23 mouse cellular contexts compared by ENCODE assay signal in genomic region chr16:16879025-16879424, GRCm38 (mm10). TPM values are rescaled to one million over a fixed set of nuclear protein-coding genes. Genes with fewer than 3 reads are reported as not detected.
DNase-seq lines count a peak whose midpoint lies in the region; ATAC-seq and TF ChIP-seq lines count a peak whose summit lies in the region.
"Had no signal": no experiment of that assay in that cellular context is flagged by ENCODE, and none has a peak within 500 bp of the region (broad histone marks: within the 10 kb centered on the region; RNA-seq: fewer than 3 reads in every experiment).

No protein-coding gene starts in this region.

- no peaks in the 10 kb centered on the region for H3K27me3 ChIP-seq in embryonic facial prominence, embryonic 14.5 days (replicated peaks; ENCODE audit: control insufficient read depth, insufficient read depth, low read length)
- H3K27me3 ChIP-seq in embryonic facial prominence, embryonic 10.5 days (replicated peaks; ENCODE audit: low read depth, poor library complexity, severe bottlenecking): no peaks in the 10 kb centered on the region
- H3K27me3 ChIP-seq in limb, embryonic 13.5 days: no peaks in the 10 kb centered on the region
- H3K27me3 ChIP-seq in limb, embryonic 10.5 days (ENCODE audit: low read depth, poor library complexity, severe bottlenecking): no peaks in the 10 kb centered on the region
- no peaks in the 10 kb centered on the region for H3K27me3 ChIP-seq in limb, embryonic 14.5 days (ENCODE audit: control insufficient read depth, insufficient read depth, low read length)
- H3K27me3 ChIP-seq: CH12.LX, Patski had no signal

- peaks cover 91% of the 10 kb centered on the region for H3K36me3 ChIP-seq in embryonic facial prominence, embryonic 14.5 days (ENCODE audit: control insufficient read depth, insufficient read depth, low read length)
- peaks cover 94% of the 10 kb centered on the region for H3K36me3 ChIP-seq in embryonic facial prominence, embryonic 10.5 days (replicated peaks)
- H3K36me3 ChIP-seq in limb, embryonic 13.5 days: peaks cover 86% of the 10 kb centered on the region
- H3K36me3 ChIP-seq in limb, embryonic 10.5 days: peaks cover 90% of the 10 kb centered on the region
- H3K36me3 ChIP-seq in limb, embryonic 14.5 days (ENCODE audit: control insufficient read depth, insufficient read depth, low read length): peaks cover 90% of the 10 kb centered on the region

- H3K27ac ChIP-seq in embryonic facial prominence, embryonic 14.5 days (replicated peaks; ENCODE audit: low read depth, low read length): no peak overlapping the region
- H3K27ac ChIP-seq in embryonic facial prominence, embryonic 10.5 days (replicated peaks): no peak overlapping the region
- no peak overlapping the region for H3K27ac ChIP-seq in limb, embryonic 13.5 days
- H3K27ac ChIP-seq in limb, embryonic 10.5 days: no peak overlapping the region
- no peak overlapping the region for H3K27ac ChIP-seq in limb, embryonic 14.5 days (replicated peaks; ENCODE audit: low read depth, low read length)

- no peak overlapping the region for H3K9ac ChIP-seq in embryonic facial prominence, embryonic 14.5 days (ENCODE audit: low read depth, low read length)
- H3K9ac ChIP-seq in limb, embryonic 13.5 days: no peak overlapping the region
- no peak overlapping the region for H3K9ac ChIP-seq in limb, embryonic 14.5 days (ENCODE audit: low read depth, low read length, severe bottlenecking)

- no peak for TF ChIP-seq POLR2A in limb, embryonic 14.5 days (IDR thresholded peaks at IDR 0.05; ENCODE audit: borderline replicate concordance, extremely low read depth, insufficient read depth, insufficient read length)

- H3K4me3 ChIP-seq in embryonic facial prominence, embryonic 14.5 days (ENCODE audit: low read depth, low read length): no peak overlapping the region
- no peak overlapping the region for H3K4me3 ChIP-seq in embryonic facial prominence, embryonic 10.5 days
- no peak overlapping the region for H3K4me3 ChIP-seq in limb, embryonic 13.5 days
- H3K4me3 ChIP-seq in limb, embryonic 10.5 days: no peak overlapping the region
- no peak overlapping the region for H3K4me3 ChIP-seq in limb, embryonic 14.5 days (replicated peaks; ENCODE audit: low read length)

- no peak overlapping the region for H3K4me2 ChIP-seq in embryonic facial prominence, embryonic 14.5 days (ENCODE audit: low read depth, low read length)
- no peak overlapping the region for H3K4me2 ChIP-seq in limb, embryonic 13.5 days (replicated peaks)
- no peak overlapping the region for H3K4me2 ChIP-seq in limb, embryonic 14.5 days (replicated peaks; ENCODE audit: low read depth, low read length, severe bottlenecking)

- peaks cover 3% of the 10 kb centered on the region; the same call in 1 of the 2 replicates for H3K9me3 ChIP-seq in embryonic facial prominence, embryonic 14.5 days (ENCODE audit: control insufficient read depth, low read length)
- peaks cover 9% of the 10 kb centered on the region; the same call in 1 of the 2 replicates for H3K9me3 ChIP-seq in embryonic facial prominence, embryonic 10.5 days
- H3K9me3 ChIP-seq in limb, embryonic 13.5 days: peaks cover 4% of the 10 kb centered on the region; the same call in 1 of the 2 replicates
- no peaks in the 10 kb centered on the region for H3K9me3 ChIP-seq in limb, embryonic 10.5 days (replicated peaks)
- H3K9me3 ChIP-seq in limb, embryonic 14.5 days (ENCODE audit: control insufficient read depth, low read length): peaks cover 4% of the 10 kb centered on the region; the same call in 1 of the 2 replicates

- 88% methylated on average over 5 of the region's 5 CpGs for WGBS in embryonic facial prominence, embryonic 14.5 days
- WGBS in embryonic facial prominence, embryonic 10.5 days: 92% methylated on average over 5 of the region's 5 CpGs
- WGBS in limb, embryonic 13.5 days: 87% methylated on average over 5 of the region's 5 CpGs
- WGBS in limb, embryonic 10.5 days: 96% methylated on average over 5 of the region's 5 CpGs
- 86% methylated on average over 5 of the region's 5 CpGs for WGBS in limb, embryonic 14.5 days

- peak; percentile 8 for DNase-seq in embryonic facial prominence, embryonic 14.5 days (ENCODE audit: low spot score)
- no peak for DNase-seq in embryonic facial prominence, embryonic 10.5 days (ENCODE audit: low spot score)
- no peak for DNase-seq in limb, embryonic 10.5 days (ENCODE audit: low spot score)
- DNase-seq in limb, embryonic 14.5 days (ENCODE audit: low spot score): no peak
- no peak for DNase-seq in neural tube, embryonic 10.5 days (ENCODE audit: extremely low spot score, low spot score)
- DNase-seq: adrenal gland, adult 2 months; adrenal gland, adult 8-10 months; adrenal gland, postnatal 10 days; adrenal gland, postnatal 14 days; adrenal gland, postnatal 25 days; adrenal gland, postnatal 36 days; B cell, adult 2 months; cerebellum, adult 11 months; cerebellum, adult 11-12 months; cerebellum, adult 18-20 months had no signal

- no peaks in the 10 kb centered on the region for H3K4me1 ChIP-seq in embryonic facial prominence, embryonic 14.5 days (ENCODE audit: control insufficient read depth, insufficient read depth, low read length)
- H3K4me1 ChIP-seq in embryonic facial prominence, embryonic 10.5 days: no peaks in the 10 kb centered on the region
- no peaks in the 10 kb centered on the region for H3K4me1 ChIP-seq in limb, embryonic 13.5 days
- no peaks in the 10 kb centered on the region for H3K4me1 ChIP-seq in limb, embryonic 10.5 days
- H3K4me1 ChIP-seq in limb, embryonic 14.5 days (ENCODE audit: control insufficient read depth, insufficient read depth, low read length): no peaks in the 10 kb centered on the region

- peak; percentile 56; the same call in 1 of the 2 replicates for ATAC-seq in embryonic facial prominence, embryonic 14.5 days (ENCODE audit: low read depth)
- ATAC-seq in limb, embryonic 13.5 days (ENCODE audit: low FRiP score, low read depth): peak; percentile 61; the same call in 1 of the 2 replicates
- ATAC-seq in limb, embryonic 14.5 days (ENCODE audit: low FRiP score, low read depth): peak; percentile 45; the same call in 1 of the 2 replicates
- ATAC-seq: activated CD4-positive, CD25-positive, alpha-beta regulatory T cell, adult 4 months; CD4-positive, CD25-positive, alpha-beta regulatory T cell, adult 4 months; Patski had no signal

RNA-seq across cellular contexts. Expression of gene Vpreb1, which starts 8.4 kb away (rescaled TPM):
- polyA plus RNA-seq in embryonic facial prominence, embryonic 14.5 days (2014; fragmentation: Nextera tagmentation; extraction: Ambion mirVana): 1.6 and 3.6 TPM in 2 replicates
- polyA plus RNA-seq in embryonic facial prominence, embryonic 10.5 days (2016; fragmentation: Nextera tagmentation; extraction: Ambion mirVana): 1.4 and 2.7 TPM in 2 replicates
- polyA plus RNA-seq in limb, embryonic 13.5 days (2015; fragmentation: Nextera tagmentation; extraction: Ambion mirVana): 2.2 and 2.9 TPM in 2 replicates
- 2.8 and 3.9 TPM in 2 replicates for polyA plus RNA-seq in limb, embryonic 10.5 days (2016; fragmentation: Nextera tagmentation; extraction: Ambion mirVana)
- polyA plus RNA-seq in limb, embryonic 14.5 days (2012; rRNA removed): 4.0 and 5.6 TPM in 2 replicates
- 3.4 and 3.8 TPM in 2 replicates for polyA plus RNA-seq in limb, embryonic 14.5 days (2014; fragmentation: Nextera tagmentation; extraction: Ambion mirVana)

RNA-seq across cellular contexts. Expression of gene Top3b, which starts 8.5 kb away (rescaled TPM):
- 63.7 and 70.7 TPM in 2 replicates for polyA plus RNA-seq in embryonic facial prominence, embryonic 14.5 days (2014; fragmentation: Nextera tagmentation; extraction: Ambion mirVana)
- polyA plus RNA-seq in embryonic facial prominence, embryonic 10.5 days (2016; fragmentation: Nextera tagmentation; extraction: Ambion mirVana): 71.7 and 78.5 TPM in 2 replicates
- polyA plus RNA-seq in limb, embryonic 13.5 days (2015; fragmentation: Nextera tagmentation; extraction: Ambion mirVana): 67.4 and 85.0 TPM in 2 replicates
- 63.1 and 81.1 TPM in 2 replicates for polyA plus RNA-seq in limb, embryonic 10.5 days (2016; fragmentation: Nextera tagmentation; extraction: Ambion mirVana)
- 120 and 136 TPM in 2 replicates for polyA plus RNA-seq in limb, embryonic 14.5 days (2012; rRNA removed)
- polyA plus RNA-seq in limb, embryonic 14.5 days (2014; fragmentation: Nextera tagmentation; extraction: Ambion mirVana): 71.5 and 86.8 TPM in 2 replicates

RNA-seq across cellular contexts. Expression of gene Igll1, which starts 15.2 kb away (rescaled TPM):
- polyA plus RNA-seq in embryonic facial prominence, embryonic 14.5 days (2014; fragmentation: Nextera tagmentation; extraction: Ambion mirVana): 0.45 and 0.83 TPM in 2 replicates
- 0.29 TPM in 1 of 2 replicates, not detected in the other for polyA plus RNA-seq in embryonic facial prominence, embryonic 10.5 days (2016; fragmentation: Nextera tagmentation; extraction: Ambion mirVana)
- polyA plus RNA-seq in limb, embryonic 13.5 days (2015; fragmentation: Nextera tagmentation; extraction: Ambion mirVana): 0.23 TPM in 1 of 2 replicates, not detected in the other
- polyA plus RNA-seq in limb, embryonic 10.5 days (2016; fragmentation: Nextera tagmentation; extraction: Ambion mirVana): 0.13 TPM in 1 of 2 replicates, not detected in the other
- 0.18 and 0.27 TPM in 2 replicates for polyA plus RNA-seq in limb, embryonic 14.5 days (2012; rRNA removed)
- polyA plus RNA-seq in limb, embryonic 14.5 days (2014; fragmentation: Nextera tagmentation; extraction: Ambion mirVana): 0.45 and 0.47 TPM in 2 replicates
- polyA plus RNA-seq: adrenal gland, adult 2 months; brain, embryonic 14.5 days; C2C12; CD4-positive, CD25-positive, alpha-beta regulatory T cell, adult 4 months; G1E; Patski had no signal

RNA-seq across cellular contexts. Expression of gene Ppm1f, which starts 17.2 kb away (rescaled TPM):
- polyA plus RNA-seq in embryonic facial prominence, embryonic 14.5 days (2014; fragmentation: Nextera tagmentation; extraction: Ambion mirVana): 21.6 and 23.9 TPM in 2 replicates
- 33.8 and 35.7 TPM in 2 replicates for polyA plus RNA-seq in embryonic facial prominence, embryonic 10.5 days (2016; fragmentation: Nextera tagmentation; extraction: Ambion mirVana)
- polyA plus RNA-seq in limb, embryonic 13.5 days (2015; fragmentation: Nextera tagmentation; extraction: Ambion mirVana): 33.6 and 37.5 TPM in 2 replicates
- 41.1 and 43.0 TPM in 2 replicates for polyA plus RNA-seq in limb, embryonic 10.5 days (2016; fragmentation: Nextera tagmentation; extraction: Ambion mirVana)
- polyA plus RNA-seq in limb, embryonic 14.5 days (2012; rRNA removed): 31.0 and 32.4 TPM in 2 replicates
- polyA plus RNA-seq in limb, embryonic 14.5 days (2014; fragmentation: Nextera tagmentation; extraction: Ambion mirVana): 22.0 and 24.2 TPM in 2 replicates

RNA-seq across cellular contexts. Expression of gene Spag6l, which starts 49.8 kb away (rescaled TPM):
- polyA plus RNA-seq in embryonic facial prominence, embryonic 14.5 days (2014; fragmentation: Nextera tagmentation; extraction: Ambion mirVana): 2.1 and 6.5 TPM in 2 replicates
- polyA plus RNA-seq in embryonic facial prominence, embryonic 10.5 days (2016; fragmentation: Nextera tagmentation; extraction: Ambion mirVana): 0.50 and 0.67 TPM in 2 replicates
- polyA plus RNA-seq in limb, embryonic 13.5 days (2015; fragmentation: Nextera tagmentation; extraction: Ambion mirVana): 0.11 and 0.13 TPM in 2 replicates
- 0.24 TPM in 1 of 2 replicates, not detected in the other for polyA plus RNA-seq in limb, embryonic 10.5 days (2016; fragmentation: Nextera tagmentation; extraction: Ambion mirVana)
- polyA plus RNA-seq in limb, embryonic 14.5 days (2012; rRNA removed): 0.09 TPM in 1 of 2 replicates, not detected in the other
- polyA plus RNA-seq in limb, embryonic 14.5 days (2014; fragmentation: Nextera tagmentation; extraction: Ambion mirVana): 0.19 TPM in 1 of 2 replicates, not detected in the other
- polyA plus RNA-seq: adrenal gland, adult 2 months; C2C12; CD4-positive, CD25-positive, alpha-beta regulatory T cell, adult 4 months; G1E had no signal
